Mouse (Mus musculus) thymus, adult 2 months (tissue): Measurements from ENCODE around the gene Ndufa7.

Experiments
- CTCF ChIP-seq: fragments of 200-500 bp; IDR thresholded peaks from 2 replicates; pipeline ENCODE4 v1.5.1; 2012; ENCODE audit warnings: mild to moderate bottlenecking, control low read depth, low read length, moderate library complexity, borderline replicate concordance; ENCODE audit not compliant: control insufficient read depth, poor library complexity, insufficient read depth; ENCODE audit errors: extremely low read depth
- POLR2A ChIP-seq: fragments of 200-500 bp; IDR thresholded peaks from 2 replicates; pipeline ENCODE4 v1.6.1; 2012; ENCODE audit warnings: mild to moderate bottlenecking, low read length, control low read depth, moderate library complexity; ENCODE audit not compliant: control insufficient read depth, poor library complexity, insufficient read depth; ENCODE audit errors: extremely low read depth

- TF ChIP-seq CTCF (no peak), POLR2A (no peak)
These were observed 1.9 kb upstream of the Ndufa7 start for GRCm38 (mm10) chr17:33822436-33822959.
